Comparison of ENCODE assay signal across 8 mouse cellular contexts in the genomic region with DNA sequence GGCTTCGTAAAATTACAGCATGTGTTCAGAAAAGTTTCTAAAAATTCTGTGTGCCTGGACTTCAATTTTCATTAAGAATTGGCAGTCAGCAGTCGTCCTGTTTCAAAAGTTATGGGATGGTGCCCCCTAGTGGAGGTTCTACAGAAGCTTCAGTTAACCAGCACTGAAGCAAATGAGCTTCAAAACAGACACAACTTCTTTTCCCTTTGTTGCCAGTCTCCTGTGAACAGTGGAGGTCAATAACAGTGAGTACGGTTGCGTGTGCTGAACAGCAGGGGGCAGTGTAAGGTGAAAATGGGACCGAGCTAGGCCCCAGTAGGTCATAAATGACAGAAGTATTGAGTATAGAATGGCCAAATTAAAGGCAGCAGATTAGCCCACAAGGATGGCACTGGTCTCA. TPM values are rescaled to one million over a fixed set of nuclear protein-coding genes. Genes with fewer than 3 reads are reported as not detected.
A peak's percentile ranks its signal among the peaks of the same experiment; 100 is the strongest.
DNase-seq lines count a peak whose midpoint lies in the region; ATAC-seq and TF ChIP-seq lines count a peak whose summit lies in the region.

No protein-coding gene starts in this region.

- peak; percentile 46; the same call in 1 of the 2 replicates for ATAC-seq in embryonic facial prominence, embryonic 11.5 days (replicated peaks; ENCODE audit: insufficient number of reproducible peaks, low FRiP score, low TSS enrichment, low read depth)
- ATAC-seq in heart, embryonic 16.5 days (replicated peaks; ENCODE audit: extremely low read depth, insufficient read depth, low FRiP score) = peak; percentile 69
- 0 out of 2 replicates have a peak, but pooled peaks have one; percentile 18 for ATAC-seq in liver, embryonic 15.5 days (ENCODE audit: insufficient read depth)
- peak; percentile 56; the same call in 1 of the 2 replicates for ATAC-seq in neural tube, embryonic 14.5 days (ENCODE audit: low read depth)

- in situ Hi-C loops in CH12.LX (cut with MboI; ENCODE audit: low pct_ligation_motif_present, low pct_unique_long_range_greater_than_20kb, low sequenced_read_pairs) = loop anchor here (25.0 kb wide), 1 partner anchor 458 kb away; no protein-coding TSS in a partner anchor

- dilution Hi-C loops in CH12.LX (cut with MboI; ENCODE audit: extremely low pct_ligation_motif_present, extremely low pct_unique_long_range_greater_than_20kb, low sequenced_read_pairs) = no loop called here

- TF ChIP-seq EP300 in CH12.LX (IDR thresholded peaks at IDR 0.05; ENCODE audit: low read length) = no peak

- H3K79me2 ChIP-seq in CH12.LX (replicated peaks; ENCODE audit: control insufficient read depth, extremely low read depth, insufficient read depth, poor library complexity, severe bottlenecking) = no peaks in the 10 kb centered on the region

- H3K27me3 ChIP-seq in CH12.LX (replicated peaks) = no peaks in the 10 kb centered on the region
- H3K27me3 ChIP-seq in embryonic facial prominence, embryonic 11.5 days (ENCODE audit: control insufficient read depth, insufficient read depth, low read length) = no peaks in the 10 kb centered on the region
- peaks cover 9% of the 10 kb centered on the region for H3K27me3 ChIP-seq in heart, embryonic 16.5 days (ENCODE audit: control insufficient read depth, insufficient read depth, low read length)
- H3K27me3 ChIP-seq in liver, embryonic 15.5 days = peaks cover 12% of the 10 kb centered on the region
- no peaks in the 10 kb centered on the region; the same call in 1 of the 2 replicates for H3K27me3 ChIP-seq in neural tube, embryonic 14.5 days (ENCODE audit: control insufficient read depth, insufficient read depth, low read length)

- H3K27ac ChIP-seq in CH12.LX (ENCODE audit: insufficient read depth, low read depth) = no peak overlapping the region
- no peak overlapping the region for H3K27ac ChIP-seq in embryonic facial prominence, embryonic 11.5 days (replicated peaks; ENCODE audit: low read depth, low read length)
- no peak overlapping the region for H3K27ac ChIP-seq in heart, embryonic 16.5 days (ENCODE audit: low read length)
- no peak overlapping the region for H3K27ac ChIP-seq in liver, embryonic 15.5 days (replicated peaks)
- H3K27ac ChIP-seq in neural tube, embryonic 14.5 days (ENCODE audit: low read depth, low read length) = no peak overlapping the region

- H3K36me3 ChIP-seq in CH12.LX (replicated peaks in 1 of 2; ENCODE audit: control insufficient read depth in 1 of 2, insufficient read depth in 1 of 2, low read length in 1 of 2) = no peaks in the 10 kb centered on the region
- H3K36me3 ChIP-seq in embryonic facial prominence, embryonic 11.5 days (replicated peaks; ENCODE audit: control insufficient read depth, insufficient read depth, low read depth, low read length) = no peaks in the 10 kb centered on the region
- H3K36me3 ChIP-seq in heart, embryonic 16.5 days (ENCODE audit: control insufficient read depth, insufficient read depth) = no peaks in the 10 kb centered on the region
- no peaks in the 10 kb centered on the region for H3K36me3 ChIP-seq in liver, embryonic 15.5 days (replicated peaks)
- H3K36me3 ChIP-seq in neural tube, embryonic 14.5 days (ENCODE audit: control insufficient read depth, insufficient read depth, low read length) = no peaks in the 10 kb centered on the region

- TF ChIP-seq RAD21 in CH12.LX (IDR thresholded peaks at IDR 0.05; ENCODE audit: low read depth, low read length) = peak; percentile 86

- no peaks in the 10 kb centered on the region for H3K9me3 ChIP-seq in CH12.LX (replicated peaks; ENCODE audit: low read length)
- H3K9me3 ChIP-seq in embryonic facial prominence, embryonic 11.5 days (replicated peaks; ENCODE audit: control insufficient read depth, low read length) = no peaks in the 10 kb centered on the region
- no peaks in the 10 kb centered on the region for H3K9me3 ChIP-seq in heart, embryonic 16.5 days (replicated peaks; ENCODE audit: control insufficient read depth, low read length)
- no peaks in the 10 kb centered on the region for H3K9me3 ChIP-seq in liver, embryonic 15.5 days (replicated peaks)
- no peaks in the 10 kb centered on the region for H3K9me3 ChIP-seq in neural tube, embryonic 14.5 days (ENCODE audit: control insufficient read depth, low read length)

- TF ChIP-seq POLR2A in CH12.LX (IDR thresholded peaks at IDR 0.05; ENCODE audit: low read depth, low read length) = no peak

- H3K4me2 ChIP-seq in CH12.LX (ENCODE audit: insufficient read depth, low read depth, poor library complexity, severe bottlenecking) = no peak overlapping the region
- H3K4me2 ChIP-seq in embryonic facial prominence, embryonic 11.5 days (ENCODE audit: low read depth, low read length) = no peak overlapping the region
- H3K4me2 ChIP-seq in heart, embryonic 16.5 days (ENCODE audit: low read depth, low read length) = no peak overlapping the region
- H3K4me2 ChIP-seq in liver, embryonic 15.5 days = no peak overlapping the region
- no peak overlapping the region for H3K4me2 ChIP-seq in neural tube, embryonic 14.5 days (ENCODE audit: low read depth, low read length)

- WGBS in embryonic facial prominence, embryonic 11.5 days = 5% methylated on average over 5 of the region's 5 CpGs
- WGBS in heart, embryonic 16.5 days = 3% methylated on average over 5 of the region's 5 CpGs
- WGBS in liver, embryonic 15.5 days (ENCODE audit: insufficient replicate concordance) = 3% methylated on average over 5 of the region's 5 CpGs
- WGBS in neural tube, embryonic 14.5 days = 4% methylated on average over 5 of the region's 5 CpGs

- DNase-seq in CH12.LX (ENCODE audit: extremely low read depth) = peak; percentile 89
- DNase-seq in adrenal gland, adult 2 months = peak; percentile 62
- DNase-seq in embryonic facial prominence, embryonic 11.5 days (ENCODE audit: low spot score) = peak; percentile 90
- peak; percentile 84 for DNase-seq in kidney, postnatal 10 days
- DNase-seq in yolk sac, embryonic 10.5 days (ENCODE audit: low spot score) = peak; percentile 58

- no peak overlapping the region for H3K4me3 ChIP-seq in CH12.LX (replicated peaks in 1 of 3; ENCODE audit: low read depth in 2 of 3, low read length in 2 of 3, poor library complexity in 1 of 3)
- no peak overlapping the region for H3K4me3 ChIP-seq in embryonic facial prominence, embryonic 11.5 days (ENCODE audit: low read depth, low read length)
- no peak overlapping the region for H3K4me3 ChIP-seq in heart, embryonic 16.5 days (ENCODE audit: low read length)
- no peak overlapping the region for H3K4me3 ChIP-seq in liver, embryonic 15.5 days (replicated peaks)
- H3K4me3 ChIP-seq in neural tube, embryonic 14.5 days (ENCODE audit: low read depth, low read length) = no peak overlapping the region

- H3K4me1 ChIP-seq in CH12.LX (ENCODE audit: control insufficient read depth in 1 of 2, insufficient read depth in 2 of 2) = peaks cover 0 to 4% of the 10 kb centered on the region in 2 experiments; a peak in 1 of 4 replicates
- H3K4me1 ChIP-seq in embryonic facial prominence, embryonic 11.5 days (ENCODE audit: control insufficient read depth, insufficient read depth, low read length) = no peaks in the 10 kb centered on the region
- H3K4me1 ChIP-seq in heart, embryonic 16.5 days (ENCODE audit: control insufficient read depth, insufficient read depth, low read length) = no peaks in the 10 kb centered on the region
- no peaks in the 10 kb centered on the region for H3K4me1 ChIP-seq in liver, embryonic 15.5 days (replicated peaks)
- H3K4me1 ChIP-seq in neural tube, embryonic 14.5 days (ENCODE audit: control insufficient read depth, insufficient read depth, low read length) = no peaks in the 10 kb centered on the region

- H3K9ac ChIP-seq in CH12.LX (ENCODE audit: insufficient read depth, low read depth) = no peak overlapping the region
- H3K9ac ChIP-seq in embryonic facial prominence, embryonic 11.5 days (replicated peaks; ENCODE audit: low read length) = no peak overlapping the region
- H3K9ac ChIP-seq in heart, embryonic 16.5 days (ENCODE audit: low read length) = no peak overlapping the region
- no peak overlapping the region for H3K9ac ChIP-seq in liver, embryonic 15.5 days
- no peak overlapping the region for H3K9ac ChIP-seq in neural tube, embryonic 14.5 days (replicated peaks; ENCODE audit: low read depth, low read length)

- TF ChIP-seq CTCF in CH12.LX (conservative IDR thresholded peaks at IDR 0.05 in 1 of 2, IDR thresholded peaks at IDR 0.05 in 1 of 2; ENCODE audit: low read depth in 2 of 2, low read length in 2 of 2) = peak; percentile 50 to 90; a peak in 3 of 4 replicates

TF ChIP-seq in CH12.LX, 34 proteins besides CTCF, POLR2A, EP300 and RAD21 (continues in another document):
- TF ChIP-seq MAZ (IDR thresholded peaks at IDR 0.05; ENCODE audit: low read depth, low read length) = 0 out of 2 replicates have a peak, but pooled peaks have one; percentile 34
- 0 out of 2 replicates have a peak, but pooled peaks have one; percentile 44 for TF ChIP-seq NELFE (IDR thresholded peaks at IDR 0.05; ENCODE audit: low read depth, low read length)
- no peak for TF ChIP-seq USF1 (IDR thresholded peaks at IDR 0.05; ENCODE audit: low read depth, low read length)
- TF ChIP-seq SMC3 (IDR thresholded peaks at IDR 0.05; ENCODE audit: low read depth, low read length) = peak; percentile 64
- TF ChIP-seq IRF4 (IDR thresholded peaks at IDR 0.05; ENCODE audit: low read depth, low read length) = peak; percentile 27; the same call in 1 of the 2 replicates

RNA-seq across cellular contexts. Expression of gene Tmem30b, which starts 8.0 kb away (rescaled TPM):
- total RNA-seq in CH12.LX (2012; rRNA removed) = not detected in 2 replicates
- total RNA-seq in CH12.LX (2014; rRNA removed) = not detected in 2 replicates
- not detected in 2 replicates for polyA plus RNA-seq in CH12.LX (2012; ENCODE audit: insufficient read length, low read depth)
- total RNA-seq in adrenal gland, adult 2 months (2021) = under 1 TPM; 0.09 to 0.41 TPM
- 0.23 and 0.25 TPM in 2 replicates for polyA plus RNA-seq in adrenal gland, adult 2 months (2012; rRNA removed)
- polyA plus RNA-seq in embryonic facial prominence, embryonic 11.5 days (2014; fragmentation: Nextera tagmentation; extraction: Ambion mirVana) = 10.3 and 11.2 TPM in 2 replicates
- polyA plus RNA-seq in heart, embryonic 16.5 days (2015; fragmentation: Nextera tagmentation; extraction: Ambion mirVana) = 1.9 and 3.0 TPM in 2 replicates
- polyA plus RNA-seq in liver, embryonic 15.5 days (2015; fragmentation: Nextera tagmentation; extraction: Ambion mirVana) = 8.8 and 9.3 TPM in 2 replicates
- polyA plus RNA-seq in neural tube, embryonic 14.5 days (2014; fragmentation: Nextera tagmentation; extraction: Ambion mirVana) = 0.11 TPM in 1 of 2 replicates, not detected in the other

RNA-seq across cellular contexts. Expression of gene Prkch, which starts 30.4 kb away (rescaled TPM):
- total RNA-seq in CH12.LX (2012; rRNA removed) (0.55 and 0.76 TPM in 2 replicates), CH12.LX (2014; rRNA removed) (1.8 and 2.2 TPM in 2 replicates)
- polyA plus RNA-seq in CH12.LX (2012; ENCODE audit: insufficient read length, low read depth) = 2.3 and 2.4 TPM in 2 replicates
- 10 to 100 TPM in 1 of 2 experiments, 1 to 10 TPM in 1; 8.9 to 16.2 TPM for total RNA-seq in adrenal gland, adult 2 months (2021)
- polyA plus RNA-seq in adrenal gland, adult 2 months (2012; rRNA removed) = 3.7 and 4.7 TPM in 2 replicates
- polyA plus RNA-seq in embryonic facial prominence, embryonic 11.5 days (2014; fragmentation: Nextera tagmentation; extraction: Ambion mirVana) = 11.6 TPM in 2 replicates
- polyA plus RNA-seq in heart, embryonic 16.5 days (2015; fragmentation: Nextera tagmentation; extraction: Ambion mirVana) = 12.4 and 15.2 TPM in 2 replicates
- polyA plus RNA-seq in liver, embryonic 15.5 days (2015; fragmentation: Nextera tagmentation; extraction: Ambion mirVana) = 1.9 and 2.4 TPM in 2 replicates
- polyA plus RNA-seq in neural tube, embryonic 14.5 days (2014; fragmentation: Nextera tagmentation; extraction: Ambion mirVana) = 8.0 and 10.9 TPM in 2 replicates

Comparison
In these comparisons a context has a peak if more than half of its experiments do, and no peak if none do; other contexts are left out.
1. ATAC-seq: peak in every context shown above with its lines; median percentile 69 in heart, embryonic 16.5 days; 56 in neural tube, embryonic 14.5 days; 46 in embryonic facial prominence, embryonic 11.5 days; 18 in liver, embryonic 15.5 days.